In genomic region chr7:110005976-110006375, GRCm38 (mm10) we compare ENCODE assay signal across 31 mouse cellular contexts. TPM values are rescaled to one million over a fixed set of nuclear protein-coding genes. Genes with fewer than 3 reads are reported as not detected.
DNase-seq lines count a peak whose midpoint lies in the region; ATAC-seq and TF ChIP-seq lines count a peak whose summit lies in the region.
"Had no signal": no experiment of that assay in that cellular context is flagged by ENCODE, and none has a peak within 500 bp of the region (broad histone marks: within the 10 kb centered on the region; RNA-seq: fewer than 3 reads in every experiment).

No protein-coding gene starts in this region.

- H3K9me3 ChIP-seq in G1E (replicated peaks): no peaks in the 10 kb centered on the region
- H3K9me3 ChIP-seq in forebrain, embryonic 16.5 days (ENCODE audit: control insufficient read depth, low read length): no peaks in the 10 kb centered on the region
- no peaks in the 10 kb centered on the region for H3K9me3 ChIP-seq in forebrain, postnatal 0 days (ENCODE audit: low read length)
- H3K9me3 ChIP-seq: embryonic facial prominence, embryonic 12.5 days; embryonic facial prominence, embryonic 15.5 days; forebrain, embryonic 15.5 days; heart, embryonic 12.5 days; heart, embryonic 15.5 days; hindbrain, embryonic 10.5 days; hindbrain, embryonic 13.5 days had no signal

- H3K4me2 ChIP-seq in forebrain, embryonic 16.5 days (ENCODE audit: low read length): no peak overlapping the region
- H3K4me2 ChIP-seq in forebrain, postnatal 0 days (ENCODE audit: low read depth): no peak overlapping the region
- H3K4me2 ChIP-seq: embryonic facial prominence, embryonic 12.5 days; embryonic facial prominence, embryonic 15.5 days; forebrain, embryonic 15.5 days; heart, embryonic 12.5 days; heart, embryonic 15.5 days; hindbrain, embryonic 13.5 days had no signal

- H3K27ac ChIP-seq in bone marrow, adult 2 months (ENCODE audit: control insufficient read depth, insufficient read depth, low read depth, low read length, poor library complexity): no peak overlapping the region
- H3K27ac ChIP-seq in macrophage: peak overlapping the region; percentile 69
- H3K27ac ChIP-seq in forebrain, embryonic 16.5 days (ENCODE audit: low read length): no peak overlapping the region
- H3K27ac ChIP-seq in forebrain, postnatal 0 days (ENCODE audit: low read depth, low read length): no peak overlapping the region
- H3K27ac ChIP-seq: embryonic facial prominence, embryonic 12.5 days; embryonic facial prominence, embryonic 15.5 days; forebrain, embryonic 15.5 days; heart, embryonic 15.5 days; hindbrain, embryonic 10.5 days; hindbrain, embryonic 13.5 days; hindbrain, postnatal 0 days had no signal

- TF ChIP-seq CTCF in G1E (IDR thresholded peaks at IDR 0.05; ENCODE audit: low read depth, low read length): no peak
- no peak for TF ChIP-seq CTCF in bone marrow, adult 2 months (IDR thresholded peaks at IDR 0.05; ENCODE audit: control insufficient read depth, insufficient read depth, low read length)
- TF ChIP-seq CTCF in forebrain, postnatal 0 days (IDR thresholded peaks at IDR 0.05; ENCODE audit: low read depth): no peak

- TF ChIP-seq POLR2A in bone marrow, adult 2 months (IDR thresholded peaks at IDR 0.05; ENCODE audit: borderline replicate concordance, control insufficient read depth, low read depth, low read length): no peak

- H3K27me3 ChIP-seq in G1E (ENCODE audit: insufficient read depth, low read length): peaks cover 15% of the 10 kb centered on the region
- no peaks in the 10 kb centered on the region; the same call in 1 of the 2 replicates for H3K27me3 ChIP-seq in forebrain, embryonic 16.5 days (replicated peaks; ENCODE audit: control insufficient read depth, insufficient read depth, low read length)
- H3K27me3 ChIP-seq in forebrain, postnatal 0 days (ENCODE audit: insufficient read depth, low read length): no peaks in the 10 kb centered on the region
- H3K27me3 ChIP-seq: CH12.LX; embryonic facial prominence, embryonic 12.5 days; embryonic facial prominence, embryonic 15.5 days; forebrain, embryonic 15.5 days; heart, embryonic 12.5 days; heart, embryonic 15.5 days; hindbrain, embryonic 13.5 days had no signal

- H3K79me2 ChIP-seq in macrophage (ENCODE audit: inconsistent target): peaks cover 9% of the 10 kb centered on the region; the same call in 1 of the 2 replicates

- H3K36me3 ChIP-seq in G1E (replicated peaks): no peaks in the 10 kb centered on the region
- H3K36me3 ChIP-seq in macrophage (ENCODE audit: inconsistent target): no peaks in the 10 kb centered on the region
- no peaks in the 10 kb centered on the region for H3K36me3 ChIP-seq in forebrain, embryonic 16.5 days (ENCODE audit: control insufficient read depth, insufficient read depth)
- no peaks in the 10 kb centered on the region for H3K36me3 ChIP-seq in forebrain, postnatal 0 days (ENCODE audit: insufficient read depth)
- H3K36me3 ChIP-seq: embryonic facial prominence, embryonic 12.5 days; embryonic facial prominence, embryonic 15.5 days; forebrain, embryonic 15.5 days; heart, embryonic 12.5 days; heart, embryonic 15.5 days; hindbrain, embryonic 10.5 days; hindbrain, embryonic 13.5 days had no signal

- no peak for DNase-seq in G1E (ENCODE audit: low spot score)
- peak; percentile 64 for DNase-seq in MEL-GATA-1-ER (ENCODE audit: extremely low read depth, low read depth)
- DNase-seq in embryo, embryonic 11 days: no peak
- no peak for DNase-seq in forebrain, postnatal 0 days
- no peak for DNase-seq in right cerebral cortex, postnatal 4 days
- DNase-seq: adrenal gland, adult 8-10 months; adrenal gland, postnatal 25 days; B cell, adult 2 months; cerebellum, adult 11-12 months; cerebellum, adult 8-10 months; cerebellum, postnatal 10 days; cerebellum, postnatal 36 days; gastrocnemius, postnatal 25 days; heart, postnatal 10 days; heart, postnatal 36 days; kidney, adult 18-20 months had no signal

- H3K9ac ChIP-seq in forebrain, embryonic 16.5 days (replicated peaks; ENCODE audit: low read depth, low read length): no peak overlapping the region
- no peak overlapping the region for H3K9ac ChIP-seq in forebrain, postnatal 0 days
- H3K9ac ChIP-seq: embryonic facial prominence, embryonic 12.5 days; embryonic facial prominence, embryonic 15.5 days; forebrain, embryonic 15.5 days; heart, embryonic 12.5 days; heart, embryonic 15.5 days; hindbrain, embryonic 13.5 days had no signal

- H3K4me3 ChIP-seq in G1E (ENCODE audit: low read depth, low read length) (no peak overlapping the region), macrophage (ENCODE audit: inconsistent target) (peak overlapping the region; percentile 10; the same call in 1 of the 2 replicates)
- H3K4me3 ChIP-seq in bone marrow, adult 2 months (replicated peaks; ENCODE audit: control insufficient read depth, low read depth, low read length): peak overlapping the region; percentile 41
- H3K4me3 ChIP-seq in forebrain, embryonic 16.5 days (replicated peaks; ENCODE audit: low read length): no peak overlapping the region
- no peak overlapping the region for H3K4me3 ChIP-seq in forebrain, postnatal 0 days (ENCODE audit: low read depth, low read length)
- H3K4me3 ChIP-seq: embryonic facial prominence, embryonic 12.5 days; embryonic facial prominence, embryonic 15.5 days; forebrain, embryonic 15.5 days; heart, embryonic 12.5 days; heart, embryonic 15.5 days; hindbrain, embryonic 10.5 days; hindbrain, embryonic 13.5 days had no signal

- H3K4me1 ChIP-seq in G1E (ENCODE audit: insufficient read depth, low read depth, low read length): peaks cover 28% of the 10 kb centered on the region
- H3K4me1 ChIP-seq in bone marrow, adult 2 months (ENCODE audit: control insufficient read depth, insufficient read depth, low read length): no peaks in the 10 kb centered on the region; the same call in 1 of the 2 replicates
- H3K4me1 ChIP-seq in forebrain, embryonic 16.5 days (replicated peaks; ENCODE audit: control insufficient read depth, insufficient read depth, low read length): peaks cover 3% of the 10 kb centered on the region; the same call in 1 of the 2 replicates
- H3K4me1 ChIP-seq in forebrain, postnatal 0 days (ENCODE audit: insufficient read depth): no peaks in the 10 kb centered on the region
- H3K4me1 ChIP-seq: forebrain, embryonic 15.5 days had no signal

- ATAC-seq in G1E (ENCODE audit: extremely low read depth, insufficient number of reproducible peaks, low FRiP score, poor library complexity, severe bottlenecking): peak; percentile 57
- ATAC-seq in forebrain, embryonic 16.5 days: no peak
- no peak for ATAC-seq in forebrain, postnatal 0 days
- ATAC-seq: activated CD4-positive, CD25-positive, alpha-beta regulatory T cell, adult 4 months; forebrain, embryonic 15.5 days; hindbrain, postnatal 0 days; inflammation-experienced regulatory T-cells, adult 6 months; intestine, embryonic 16.5 days had no signal

RNA-seq across cellular contexts. Expression of gene Ipo7, which starts 12.1 kb away (rescaled TPM):
- total RNA-seq in G1E (2014; fragmentation: Nextera tagmentation) (98.0 and 100 TPM in 2 replicates), G1E (2017) (129 and 157 TPM in 2 replicates)
- polyA plus RNA-seq in G1E (2012) (69.2 and 78.3 TPM in 2 replicates), macrophage (2018) (47.4 to 71.0 TPM (median 47.9 TPM) in 3 replicates)
- 49.4 and 54.4 TPM in 2 replicates for polyA plus RNA-seq in bone marrow, adult 2 months (2011; ENCODE audit: insufficient read depth, insufficient read length, low replicate concordance, missing spikeins)
- 10 to 100 TPM; 42.8 to 90.2 (median 70.0) TPM for total RNA-seq in macrophage (2018; cell fraction: chromatin; rRNA removed)
- 10 to 100 TPM; 41.7 to 64.7 (median 54.8) TPM for total RNA-seq in macrophage (2018; cell fraction: cytosol; rRNA removed)
- 100 to 1,000 TPM in 3 of 26 experiments, 10 to 100 TPM in 23; 44.1 to 124 (median 60.1) TPM for total RNA-seq in macrophage (2018; cell fraction: nucleus; rRNA removed)
- polyA plus RNA-seq in forebrain, embryonic 16.5 days (2015; fragmentation: Nextera tagmentation; extraction: Ambion mirVana): 57.6 and 67.1 TPM in 2 replicates
- 88.0 and 97.9 TPM in 2 replicates for total RNA-seq in forebrain, postnatal 0 days (2014; rRNA removed)
- polyA plus RNA-seq in forebrain, postnatal 0 days (2015; fragmentation: Nextera tagmentation; extraction: Ambion mirVana): 21.7 and 26.5 TPM in 2 replicates

RNA-seq across cellular contexts. Expression of gene Tmem41b, which starts 19.2 kb away (rescaled TPM):
- total RNA-seq in G1E (2014; fragmentation: Nextera tagmentation): 68.5 and 78.6 TPM in 2 replicates
- 96.3 and 105 TPM in 2 replicates for total RNA-seq in G1E (2017)
- 20.3 and 22.7 TPM in 2 replicates for polyA plus RNA-seq in G1E (2012)
- polyA plus RNA-seq in bone marrow, adult 2 months (2011; ENCODE audit: insufficient read depth, insufficient read length, low replicate concordance, missing spikeins): 12.1 and 18.8 TPM in 2 replicates
- 10 to 100 TPM; 28.3 to 95.6 (median 56.4) TPM for total RNA-seq in macrophage (2018; cell fraction: chromatin; rRNA removed)
- total RNA-seq in macrophage (2018; cell fraction: cytosol; rRNA removed): 10 to 100 TPM; 48.1 to 68.1 (median 53.5) TPM
- 100 to 1,000 TPM in 2 of 26 experiments, 10 to 100 TPM in 24; 30.4 to 111 (median 71.6) TPM for total RNA-seq in macrophage (2018; cell fraction: nucleus; rRNA removed)
- 49.5 to 57.5 TPM (median 51.3 TPM) in 3 replicates for polyA plus RNA-seq in macrophage (2018)
- polyA plus RNA-seq in forebrain, embryonic 16.5 days (2015; fragmentation: Nextera tagmentation; extraction: Ambion mirVana): 68.4 and 70.2 TPM in 2 replicates
- total RNA-seq in forebrain, postnatal 0 days (2014; rRNA removed): 48.6 and 63.2 TPM in 2 replicates
- 38.6 and 46.4 TPM in 2 replicates for polyA plus RNA-seq in forebrain, postnatal 0 days (2015; fragmentation: Nextera tagmentation; extraction: Ambion mirVana)

RNA-seq across cellular contexts. Expression of gene Dennd5a, which starts 45.7 kb away (rescaled TPM):
- total RNA-seq in G1E (2014; fragmentation: Nextera tagmentation) (117 and 131 TPM in 2 replicates), G1E (2017) (70.4 and 74.8 TPM in 2 replicates)
- polyA plus RNA-seq in G1E (2012) (9.2 and 10.1 TPM in 2 replicates), macrophage (2018) (50.8 to 79.4 TPM (median 79.0 TPM) in 3 replicates)
- polyA plus RNA-seq in bone marrow, adult 2 months (2011; ENCODE audit: insufficient read depth, insufficient read length, low replicate concordance, missing spikeins): 27.2 and 54.9 TPM in 2 replicates
- total RNA-seq in macrophage (2018; cell fraction: chromatin; rRNA removed): 100 to 1,000 TPM; 116 to 908 (median 195) TPM
- total RNA-seq in macrophage (2018; cell fraction: cytosol; rRNA removed): 100 to 1,000 TPM in 3 of 26 experiments, 10 to 100 TPM in 23; 49.2 to 143 (median 73.8) TPM
- 100 to 1,000 TPM in 19 of 26 experiments, 10 to 100 TPM in 7; 77.2 to 518 (median 143) TPM for total RNA-seq in macrophage (2018; cell fraction: nucleus; rRNA removed)
- polyA plus RNA-seq in forebrain, embryonic 16.5 days (2015; fragmentation: Nextera tagmentation; extraction: Ambion mirVana): 42.2 and 47.7 TPM in 2 replicates
- 144 and 156 TPM in 2 replicates for total RNA-seq in forebrain, postnatal 0 days (2014; rRNA removed)
- 24.0 and 28.0 TPM in 2 replicates for polyA plus RNA-seq in forebrain, postnatal 0 days (2015; fragmentation: Nextera tagmentation; extraction: Ambion mirVana)

RNA-seq across cellular contexts. Expression of gene Zfp143, which starts 55.0 kb away (rescaled TPM):
- 31.1 and 53.8 TPM in 2 replicates for total RNA-seq in G1E (2014; fragmentation: Nextera tagmentation)
- total RNA-seq in G1E (2017): 34.8 and 36.7 TPM in 2 replicates
- 1.4 and 1.6 TPM in 2 replicates for polyA plus RNA-seq in G1E (2012)
- 9.2 and 11.1 TPM in 2 replicates for polyA plus RNA-seq in bone marrow, adult 2 months (2011; ENCODE audit: insufficient read depth, insufficient read length, low replicate concordance, missing spikeins)
- 10 to 100 TPM in 24 of 26 experiments, 1 to 10 TPM in 2; 4.6 to 27.2 (median 20.6) TPM for total RNA-seq in macrophage (2018; cell fraction: chromatin; rRNA removed)
- 10 to 100 TPM in 20 of 26 experiments, 1 to 10 TPM in 6; 6.5 to 14.9 (median 11.1) TPM for total RNA-seq in macrophage (2018; cell fraction: cytosol; rRNA removed)
- 10 to 100 TPM in 22 of 26 experiments, 1 to 10 TPM in 4; 7.5 to 25.9 (median 17.0) TPM for total RNA-seq in macrophage (2018; cell fraction: nucleus; rRNA removed)
- 9.7 to 17.2 TPM (median 11.3 TPM) in 3 replicates for polyA plus RNA-seq in macrophage (2018)
- polyA plus RNA-seq in forebrain, embryonic 16.5 days (2015; fragmentation: Nextera tagmentation; extraction: Ambion mirVana): 23.1 and 24.7 TPM in 2 replicates
- 12.1 and 12.2 TPM in 2 replicates for total RNA-seq in forebrain, postnatal 0 days (2014; rRNA removed)
- 5.7 and 6.7 TPM in 2 replicates for polyA plus RNA-seq in forebrain, postnatal 0 days (2015; fragmentation: Nextera tagmentation; extraction: Ambion mirVana)

Comparison
In these comparisons a context has a peak if more than half of its experiments do, and no peak if none do; other contexts are left out.
1. H3K4me3 ChIP-seq: peak in bone marrow, adult 2 months (single experiment) and macrophage (single experiment); none in G1E (single experiment), forebrain, embryonic 16.5 days (single experiment) and forebrain, postnatal 0 days (single experiment).